Mouse (Mus musculus) retina, adult 2 months (tissue): ENCODE data around the gene Prss21.

Experiments used
- DNase-seq: peaks from one replicate; pipeline ENCODE4 v3.0.0-alpha.2; 2012; ENCODE audit warnings: low read depth, low spot score

The Prss21 gene

GRCm38 (mm10) chr17:23867756-23868155 lies at the start of gene Prss21:
Gene Prss21, plus strand, starts transcription at chr17:23868056.
- no peak for DNase-seq

GRCm38 (mm10) chr17:23818579-23818978 lies 49.3 kb upstream of the Prss21 start:
- no peak for DNase-seq

GRCm38 (mm10) chr17:23819235-23819634 lies 48.6 kb upstream of the Prss21 start:
- no peak for DNase-seq

GRCm38 (mm10) chr17:23820731-23821130 lies 47.1 kb upstream of the Prss21 start:
- no peak for DNase-seq

GRCm38 (mm10) chr17:23822094-23822493 lies 45.8 kb upstream of the Prss21 start:
- DNase-seq, result no peak

GRCm38 (mm10) chr17:23823018-23823417 lies 44.8 kb upstream of the Prss21 start:
- DNase-seq, result no peak

DNA sequence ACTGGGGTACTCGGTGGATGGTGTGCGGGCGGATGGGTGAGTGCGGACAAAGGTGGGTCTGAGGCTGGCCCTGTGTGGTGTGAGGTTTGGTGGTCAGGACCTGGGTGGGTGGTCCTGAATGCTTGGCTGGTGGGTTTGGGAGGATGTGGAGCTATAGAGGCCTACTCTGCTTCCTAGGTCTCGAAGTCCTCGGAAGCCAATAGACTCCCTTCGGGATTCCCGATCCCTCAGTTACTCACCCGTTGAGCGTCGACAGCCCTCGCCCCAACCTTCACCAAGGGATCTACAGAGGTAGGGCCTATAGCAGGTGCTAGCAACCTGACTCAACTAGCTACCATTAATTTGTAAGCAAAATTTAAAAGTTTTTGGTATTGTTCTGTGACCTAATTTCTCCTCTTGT lies 44.2 kb upstream of the Prss21 start:
- DNase-seq, result no peak

DNA sequence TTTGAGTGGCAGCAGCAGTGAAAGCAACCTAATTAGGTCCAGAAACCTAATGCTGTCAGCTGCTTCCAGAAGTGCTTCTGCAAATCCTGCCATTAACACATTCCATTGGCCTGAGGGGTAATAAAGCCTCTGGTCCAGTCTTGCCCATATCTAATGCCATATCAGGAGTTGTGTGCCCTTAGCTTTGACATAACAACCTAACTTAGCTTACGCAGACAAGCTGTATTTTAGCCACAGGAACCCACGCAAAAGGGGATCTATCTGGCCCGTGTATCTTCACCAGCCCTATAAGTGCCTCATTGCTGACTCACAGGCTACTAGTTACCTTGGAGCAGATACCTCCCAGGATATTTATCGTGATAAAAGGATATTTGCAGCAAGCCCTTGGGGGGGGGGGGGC lies 42.3 kb upstream of the Prss21 start:
- DNase-seq, result no peak

GRCm38 (mm10) chr17:23828271-23829001 lies 39.4 kb upstream of the Prss21 start:
- DNase-seq, result no peak

GRCm38 (mm10) chr17:23829064-23829619 lies 38.7 kb upstream of the Prss21 start, which contains the start of gene Elob:
Gene Elob, minus strand, starts transcription at chr17:23829136.
- peak; percentile 80 for DNase-seq

- no peak for DNase-seq
Measured at GRCm38 (mm10) chr17:23831201-23831600, 36.7 kb upstream of the Prss21 start.

GRCm38 (mm10) chr17:23836006-23836575 lies 31.8 kb upstream of the Prss21 start, which contains the start of gene Prss33:
Gene Prss33, minus strand, starts transcription at chr17:23836056.
- no peak for DNase-seq

DNA sequence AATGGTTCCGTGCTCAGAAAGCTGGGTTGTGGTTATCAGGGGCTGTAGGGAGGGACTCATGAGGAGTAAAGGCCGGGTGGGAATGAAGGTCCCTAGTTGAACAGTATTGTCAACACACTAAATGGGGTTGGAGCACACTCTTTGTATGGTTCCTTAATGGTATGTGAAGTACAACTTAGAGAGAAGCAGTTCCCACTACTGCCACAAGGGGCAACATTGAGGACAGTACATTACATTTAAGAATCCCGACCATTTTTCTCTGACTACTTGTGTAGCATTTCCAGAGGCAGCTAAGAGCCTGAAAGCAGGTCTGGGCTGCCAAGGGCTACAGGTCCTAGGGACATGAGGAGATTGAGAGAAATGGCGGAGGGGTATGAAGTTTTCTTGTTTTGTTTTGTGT lies 26.7 kb upstream of the Prss21 start:
- DNase-seq, result no peak

DNA sequence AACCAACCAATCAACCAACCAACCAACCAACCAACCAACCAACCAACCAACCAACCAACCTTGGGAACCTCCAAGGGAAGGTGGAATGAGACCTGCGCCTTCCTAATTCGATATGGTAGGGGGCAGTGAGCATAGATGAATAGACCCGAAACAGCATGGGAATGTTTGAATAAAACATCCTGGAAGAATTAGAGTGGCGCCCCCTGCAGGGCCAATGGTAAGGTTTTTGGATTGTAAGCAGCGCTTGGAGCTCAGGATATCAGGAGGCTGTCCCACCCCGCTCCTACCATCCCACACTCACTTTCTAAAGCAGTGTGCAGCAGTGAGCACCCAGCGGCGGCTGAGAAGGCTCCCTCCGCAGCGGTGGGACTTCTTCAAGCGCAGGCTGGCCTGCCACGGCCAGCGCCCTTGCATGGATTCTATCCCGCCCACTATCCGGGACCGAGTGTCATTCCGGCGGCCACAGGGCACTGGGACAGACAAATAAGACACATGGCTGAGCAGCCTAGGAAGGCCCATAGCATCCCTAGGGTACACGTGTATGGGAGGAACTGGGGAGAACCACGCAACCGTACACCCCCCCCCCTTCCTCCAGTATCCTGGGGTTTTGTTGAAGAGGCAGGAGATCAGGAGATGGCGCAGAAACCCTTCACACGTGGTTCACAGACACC lies 24.6 kb upstream of the Prss21 start:
- DNase-seq, result no peak

- no peak for DNase-seq
Measured at GRCm38 (mm10) chr17:23843812-23844273, 24.0 kb upstream of the Prss21 start, which contains the start of the genes Prss32 and Prss41. Gene Prss32, plus strand, starts transcription at chr17:23843855. Gene Prss41, minus strand, starts transcription at chr17:23844172.

DNA sequence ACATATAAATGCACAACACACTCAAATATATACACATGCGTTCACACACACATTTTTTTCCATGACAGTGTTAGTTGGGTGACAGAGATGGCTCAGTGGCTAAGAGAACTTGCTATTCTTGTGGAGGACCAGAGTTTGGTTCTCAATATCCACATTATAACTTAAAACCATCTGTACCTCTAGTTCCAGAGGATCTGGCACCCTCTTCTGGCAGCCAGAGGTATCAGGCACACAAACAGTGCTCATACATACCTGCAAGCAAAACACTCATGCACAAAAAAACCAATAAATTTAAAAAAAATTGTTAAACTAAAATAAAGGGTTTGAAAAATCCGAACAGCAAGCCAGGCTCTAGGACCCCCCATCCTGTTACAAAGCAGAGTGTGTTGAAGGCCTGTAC lies 17.8 kb upstream of the Prss21 start:
- DNase-seq, result no peak

DNA sequence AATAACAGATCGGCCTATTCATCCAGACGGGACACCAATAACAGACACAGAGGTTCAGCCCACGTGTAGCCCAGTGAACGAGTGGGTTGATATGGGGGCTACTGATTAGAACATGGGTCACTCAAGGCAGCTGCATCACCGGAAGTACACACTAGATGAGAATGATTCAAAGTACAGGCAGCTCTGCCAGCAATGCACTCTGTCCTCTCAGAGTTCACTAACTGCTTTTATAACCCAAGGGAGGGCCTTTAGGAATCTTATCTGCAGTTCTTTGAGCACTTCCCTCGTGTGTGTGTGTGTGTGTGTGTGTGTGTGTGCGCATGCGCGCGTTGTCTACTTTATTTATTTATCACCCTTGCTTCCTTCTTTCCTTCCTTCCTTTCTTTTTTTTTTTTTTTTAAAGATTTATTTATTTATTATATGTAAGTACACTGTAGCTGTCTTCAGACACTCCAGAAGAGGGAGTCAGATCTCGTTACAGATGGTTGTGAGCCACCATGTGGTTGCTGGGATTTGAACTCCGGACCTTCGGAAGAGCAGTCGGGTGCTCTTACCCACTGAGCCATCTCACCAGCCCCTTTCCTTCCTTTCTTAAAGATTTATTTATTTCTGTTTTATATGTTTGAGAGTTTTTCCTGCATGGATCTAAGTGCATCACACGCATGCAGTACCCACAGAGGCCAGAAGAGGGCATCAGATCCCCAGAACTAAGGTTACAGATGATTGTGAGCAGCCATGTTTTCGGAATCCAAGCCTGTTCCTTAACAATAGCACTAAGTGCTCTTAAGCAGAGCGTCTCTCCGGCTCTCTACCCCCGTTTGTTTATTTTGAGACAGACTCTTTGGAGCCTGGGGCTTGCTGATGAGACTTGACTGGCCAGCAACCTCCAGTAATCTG lies 16.8 kb upstream of the Prss21 start:
- peak; percentile 44 for DNase-seq

DNA sequence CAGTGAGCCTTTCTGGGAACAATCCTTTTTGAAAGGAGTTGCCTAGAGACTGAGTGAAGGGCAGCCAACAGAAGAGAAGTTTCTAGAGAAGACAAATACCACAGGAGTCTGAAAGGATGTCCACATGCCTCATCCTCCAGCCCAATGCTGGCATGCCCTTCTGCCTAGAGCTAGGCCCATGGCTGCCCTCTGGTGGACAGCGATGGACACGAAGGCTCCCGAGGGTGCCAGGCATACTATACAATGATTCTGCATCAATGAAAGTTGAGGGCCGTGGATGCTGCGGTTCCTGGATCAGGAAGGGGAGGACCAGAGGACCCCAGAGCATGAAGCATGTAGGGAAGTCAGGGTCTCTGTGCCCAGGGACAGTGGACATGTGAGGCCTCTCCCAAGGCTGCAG lies 14.6 kb upstream of the Prss21 start:
- DNase-seq, result no peak

DNA sequence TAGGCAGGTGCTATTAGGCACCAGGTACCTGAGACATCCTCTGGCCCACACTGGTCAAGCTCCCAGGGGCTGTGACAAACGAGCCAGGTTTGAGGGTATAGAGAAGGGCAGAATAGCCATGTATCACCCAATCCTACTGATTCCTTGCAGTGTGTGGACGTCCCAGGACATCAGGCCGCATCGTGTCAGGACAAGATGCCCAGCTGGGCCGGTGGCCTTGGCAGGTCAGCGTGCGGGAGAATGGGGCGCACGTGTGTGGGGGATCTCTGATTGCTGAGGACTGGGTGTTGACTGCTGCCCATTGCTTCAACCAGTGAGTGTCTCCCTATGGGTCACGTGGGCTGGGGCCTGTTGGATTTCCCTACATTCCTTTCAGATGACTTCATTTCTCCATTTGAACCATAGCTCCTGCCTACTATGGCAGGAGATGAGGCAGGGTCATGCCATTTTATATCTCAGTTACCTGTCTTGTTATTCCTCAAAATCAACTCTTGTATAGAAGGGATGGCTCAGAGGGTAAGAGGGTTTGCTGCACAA lies 13.6 kb upstream of the Prss21 start:
- no peak for DNase-seq

GRCm38 (mm10) chr17:23857193-23857592 lies 10.7 kb upstream of the Prss21 start:
- DNase-seq, result no peak

DNA sequence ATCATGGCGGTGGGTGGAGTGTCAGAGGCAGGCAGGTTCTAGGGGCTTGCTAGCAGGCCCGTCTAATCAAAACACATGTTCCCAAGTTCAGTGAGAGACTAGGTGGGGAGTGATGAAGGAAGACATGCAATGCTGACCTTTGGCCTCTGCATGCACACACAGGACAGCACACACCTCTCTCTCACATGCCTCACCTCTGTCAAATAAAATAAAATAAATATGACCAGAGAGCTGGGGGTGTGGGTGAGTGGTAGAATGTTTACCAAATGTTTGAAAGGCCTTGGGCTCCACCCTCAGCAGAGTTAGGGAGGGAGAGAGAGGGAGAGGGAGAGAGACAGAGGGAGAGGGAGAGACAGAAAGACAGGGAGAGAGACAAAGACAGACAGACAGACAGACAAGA lies 9.9 kb upstream of the Prss21 start:
- no peak for DNase-seq
